Mouse (Mus musculus) stomach, postnatal 0 days (tissue): ENCODE data around the gene Nrip1.

Experiments used
- CTCF ChIP-seq: IDR thresholded peaks from 2 replicates; pipeline ENCODE4 v1.5.1; 2016; ENCODE audit warnings: antibody characterized with exemption, low read depth, mild to moderate bottlenecking, moderate library complexity
- EP300 ChIP-seq: optimal IDR thresholded peaks from 2 replicates; pipeline ENCODE3; 2016; ENCODE audit warnings: antibody characterized with exemption

DNA sequence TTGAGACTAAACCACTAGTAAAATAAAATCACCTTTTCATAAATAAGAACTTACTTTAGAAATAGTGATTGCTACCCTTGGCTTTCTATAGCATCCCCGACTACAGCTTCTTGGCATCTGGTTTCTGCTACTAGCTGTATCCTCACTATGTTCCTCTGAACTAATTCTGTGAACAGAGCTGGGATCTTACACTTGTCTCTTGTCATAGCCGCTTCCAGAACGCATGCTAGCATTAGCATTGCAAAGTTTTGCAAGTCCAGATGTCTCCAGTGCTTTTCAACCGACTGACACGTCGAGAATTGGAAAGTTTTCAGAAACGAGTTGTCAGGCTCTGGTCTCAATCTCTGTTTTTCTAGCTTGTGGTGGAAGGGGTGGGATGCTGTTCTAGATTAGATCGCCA lies 46.2 kb upstream of the Nrip1 start:
- TF ChIP-seq CTCF (no peak), EP300 (no peak)
